9 mouse cellular contexts compared by ENCODE assay signal in genomic region chr4:62763990-62764389, GRCm38 (mm10).
A peak's percentile ranks its signal among the peaks of the same experiment; 100 is the strongest.
DNase-seq lines count a peak whose midpoint lies in the region; ATAC-seq lines count a peak whose summit lies in the region.
"Had no signal": no experiment of that assay in that cellular context is flagged by ENCODE, and none has a peak within 500 bp of the region (broad histone marks: within the 10 kb centered on the region; RNA-seq: fewer than 3 reads in every experiment).

No protein-coding gene starts in this region.

- H3K36me3 ChIP-seq in hindbrain, embryonic 11.5 days (ENCODE audit: control insufficient read depth, insufficient read depth, low read length) = no peaks in the 10 kb centered on the region
- no peaks in the 10 kb centered on the region for H3K36me3 ChIP-seq in lung, embryonic 15.5 days

- H3K4me3 ChIP-seq in hindbrain, embryonic 11.5 days (ENCODE audit: low read depth, low read length) = no peak overlapping the region
- no peak overlapping the region for H3K4me3 ChIP-seq in lung, embryonic 15.5 days
- H3K4me3 ChIP-seq: megakaryocyte, embryonic 14.5 days had no signal

- H3K27ac ChIP-seq in hindbrain, embryonic 11.5 days (ENCODE audit: low read depth, low read length) = no peak overlapping the region
- no peak overlapping the region for H3K27ac ChIP-seq in lung, embryonic 15.5 days

- peak; percentile 85 for DNase-seq in MN1 (ENCODE audit: low spot score)
- DNase-seq in cerebellum, adult 9-10 months = peak; percentile 87
- DNase-seq in frontal cortex, postnatal 14 days (ENCODE audit: low spot score in 2 of 2) = peak; percentile 64 to 80
- peak; percentile 85 for DNase-seq in hindbrain, embryonic 11.5 days (ENCODE audit: low spot score)
- DNase-seq in layer of hippocampus, adult 9-10 months (ENCODE audit: low spot score) = peak; percentile 77
- DNase-seq in ovary, postnatal 14 days (ENCODE audit: low spot score) = peak; percentile 75
- DNase-seq in thymus, postnatal 0 days (ENCODE audit: low spot score) = peak; percentile 74

- H3K4me1 ChIP-seq in hindbrain, embryonic 11.5 days (replicated peaks; ENCODE audit: control insufficient read depth, insufficient read depth, low read length) = no peaks in the 10 kb centered on the region
- peaks cover 14% of the 10 kb centered on the region for H3K4me1 ChIP-seq in lung, embryonic 15.5 days
- H3K4me1 ChIP-seq: megakaryocyte, embryonic 14.5 days had no signal

- no peak overlapping the region for H3K9ac ChIP-seq in hindbrain, embryonic 11.5 days (ENCODE audit: low read depth, low read length)
- H3K9ac ChIP-seq in lung, embryonic 15.5 days = no peak overlapping the region

- H3K9me3 ChIP-seq in hindbrain, embryonic 11.5 days (ENCODE audit: control insufficient read depth, low read length) = no peaks in the 10 kb centered on the region
- H3K9me3 ChIP-seq in lung, embryonic 15.5 days = no peaks in the 10 kb centered on the region
- H3K9me3 ChIP-seq: megakaryocyte, embryonic 14.5 days had no signal

- 16% methylated on average over 5 of the region's 5 CpGs for WGBS in hindbrain, embryonic 11.5 days
- 16% methylated on average over 5 of the region's 5 CpGs for WGBS in lung, embryonic 15.5 days

- no peak overlapping the region for H3K4me2 ChIP-seq in hindbrain, embryonic 11.5 days (replicated peaks; ENCODE audit: low read depth, low read length)
- H3K4me2 ChIP-seq in lung, embryonic 15.5 days = no peak overlapping the region

- H3K27me3 ChIP-seq in hindbrain, embryonic 11.5 days (ENCODE audit: control insufficient read depth, insufficient read depth, low read length) = no peaks in the 10 kb centered on the region
- no peaks in the 10 kb centered on the region for H3K27me3 ChIP-seq in lung, embryonic 15.5 days

- peak; percentile 88 for ATAC-seq in hindbrain, embryonic 11.5 days (ENCODE audit: low FRiP score)
- peak; percentile 81 for ATAC-seq in lung, embryonic 15.5 days (ENCODE audit: borderline replicate concordance, extremely low read depth, low FRiP score, low TSS enrichment)
